Mouse (Mus musculus) brain, embryonic 14.5 days (tissue): ENCODE measurements around the gene Mrgprg.

ENCODE experiments used
- CTCF ChIP-seq: fragments of 200-500 bp; IDR thresholded peaks from 2 replicates; pipeline ENCODE4 v1.5.1; 2012; ENCODE audit warnings: inconsistent platforms, mild to moderate bottlenecking, moderate library complexity, borderline replicate concordance; ENCODE audit not compliant: insufficient read depth, insufficient read length; ENCODE audit errors: extremely low read depth
- POLR2A ChIP-seq: fragments of 200-500 bp; IDR thresholded peaks from 2 replicates; pipeline ENCODE4 v1.6.1; 2012; ENCODE audit warnings: mild to moderate bottlenecking, inconsistent platforms, borderline replicate concordance; ENCODE audit not compliant: poor library complexity, insufficient read depth, insufficient read length, severe bottlenecking; ENCODE audit errors: extremely low read depth

GRCm38 (mm10) chr7:143740653-143741052, 26.1 kb downstream of the Mrgprg start:
- no peak for TF ChIP-seq POLR2A
- no peak for TF ChIP-seq CTCF
